22 mouse cellular contexts compared by ENCODE assay signal in the genomic region with DNA sequence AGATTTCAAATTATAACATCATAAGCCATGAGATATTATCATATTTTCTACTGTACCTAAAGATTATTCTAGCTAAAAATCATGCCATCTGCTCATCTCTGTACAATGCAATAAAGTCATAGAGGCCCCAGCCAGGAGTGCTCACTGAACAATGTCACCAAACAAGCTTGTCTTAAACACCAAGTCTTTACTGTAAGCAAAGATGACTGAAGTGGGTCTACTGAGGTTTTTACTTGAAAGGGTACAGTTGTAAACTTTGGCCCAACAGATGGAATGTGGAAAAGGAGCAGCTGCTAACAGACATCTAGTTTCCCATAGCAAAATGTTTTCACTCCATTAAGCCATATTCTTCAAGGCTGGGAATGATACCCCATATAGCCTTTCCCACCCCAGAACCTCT. TPM values are rescaled to one million over a fixed set of nuclear protein-coding genes. Genes with fewer than 3 reads are reported as not detected.
A peak's percentile ranks its signal among the peaks of the same experiment; 100 is the strongest.
DNase-seq lines count a peak whose midpoint lies in the region; ATAC-seq and TF ChIP-seq lines count a peak whose summit lies in the region.
"Had no signal": no experiment of that assay in that cellular context is flagged by ENCODE, and none has a peak within 500 bp of the region (broad histone marks: within the 10 kb centered on the region; RNA-seq: fewer than 3 reads in every experiment).

No protein-coding gene starts in this region.

- no peak overlapping the region for H3K4me2 ChIP-seq in lung, embryonic 14.5 days
- H3K4me2 ChIP-seq in lung, embryonic 16.5 days (ENCODE audit: low read depth, low read length) = no peak overlapping the region
- H3K4me2 ChIP-seq: embryonic facial prominence, embryonic 12.5 days; forebrain, embryonic 13.5 days; forebrain, embryonic 15.5 days had no signal

- H3K27ac ChIP-seq in lung, embryonic 14.5 days (ENCODE audit: low read depth) = no peak overlapping the region
- H3K27ac ChIP-seq in lung, embryonic 16.5 days (ENCODE audit: low read length) = peak overlapping the region; percentile 49; the same call in 1 of the 2 replicates
- H3K27ac ChIP-seq: embryonic facial prominence, embryonic 10.5 days; embryonic facial prominence, embryonic 12.5 days; forebrain, embryonic 13.5 days; forebrain, embryonic 15.5 days had no signal

- no peak overlapping the region for H3K4me3 ChIP-seq in lung, embryonic 14.5 days (ENCODE audit: low read depth, low read length)
- H3K4me3 ChIP-seq in lung, embryonic 16.5 days (ENCODE audit: low read length) = no peak overlapping the region
- no peak overlapping the region for H3K4me3 ChIP-seq in lung, adult 2 months (replicated peaks; ENCODE audit: extremely low read depth, low read depth, low read length)
- H3K4me3 ChIP-seq: embryonic facial prominence, embryonic 10.5 days; embryonic facial prominence, embryonic 12.5 days; forebrain, embryonic 13.5 days; forebrain, embryonic 15.5 days had no signal

- ATAC-seq in lung, embryonic 14.5 days (ENCODE audit: insufficient read depth) = peak; percentile 75
- ATAC-seq in lung, embryonic 16.5 days (ENCODE audit: low read depth) = peak; percentile 74
- ATAC-seq: activated CD4-positive, CD25-positive, alpha-beta regulatory T cell, adult 4 months; CD4-positive, CD25-positive, alpha-beta regulatory T cell, adult 4 months; forebrain, embryonic 13.5 days; forebrain, embryonic 15.5 days; Patski had no signal

- H3K9ac ChIP-seq in lung, embryonic 14.5 days = no peak overlapping the region
- no peak overlapping the region for H3K9ac ChIP-seq in lung, embryonic 16.5 days (ENCODE audit: low read length)
- H3K9ac ChIP-seq: embryonic facial prominence, embryonic 12.5 days; forebrain, embryonic 13.5 days; forebrain, embryonic 15.5 days had no signal

- no peak for TF ChIP-seq CTCF in lung, embryonic 14.5 days (IDR thresholded peaks at IDR 0.05; ENCODE audit: low read depth)
- no peak for TF ChIP-seq CTCF in lung, adult 2 months (IDR thresholded peaks at IDR 0.05; ENCODE audit: insufficient read depth, low read length)

- DNase-seq in lung, embryonic 14.5 days = peak; percentile 68
- DNase-seq in lung, postnatal 4 days = no peak
- no peak for DNase-seq in lung, adult 2 months
- DNase-seq in lung, postnatal 36 days = peak; percentile 12
- DNase-seq in lung, postnatal 14 days = no peak
- DNase-seq: adrenal gland, adult 8-10 months; adrenal gland, postnatal 14 days; B cell, adult 2 months; cerebellum, adult 11-12 months; cerebellum, adult 2 months; cerebellum, adult 9-10 months; cerebellum, postnatal 25 days had no signal

- no peak for TF ChIP-seq POLR2A in lung, adult 2 months (IDR thresholded peaks at IDR 0.05; ENCODE audit: borderline replicate concordance, extremely low read depth, low read depth, low read length)

- no peaks in the 10 kb centered on the region for H3K9me3 ChIP-seq in lung, embryonic 14.5 days (ENCODE audit: low read depth, low read length)
- no peaks in the 10 kb centered on the region for H3K9me3 ChIP-seq in lung, embryonic 16.5 days (ENCODE audit: control insufficient read depth, low read length)
- H3K9me3 ChIP-seq: embryonic facial prominence, embryonic 10.5 days; embryonic facial prominence, embryonic 12.5 days; forebrain, embryonic 13.5 days; forebrain, embryonic 15.5 days; G1E had no signal

- no peaks in the 10 kb centered on the region for H3K36me3 ChIP-seq in lung, embryonic 14.5 days (ENCODE audit: insufficient read depth)
- H3K36me3 ChIP-seq in lung, embryonic 16.5 days (ENCODE audit: control insufficient read depth, insufficient read depth, low read length) = no peaks in the 10 kb centered on the region
- H3K36me3 ChIP-seq: embryonic facial prominence, embryonic 10.5 days; embryonic facial prominence, embryonic 12.5 days; forebrain, embryonic 15.5 days; G1E had no signal

- H3K4me1 ChIP-seq in lung, embryonic 14.5 days (ENCODE audit: insufficient read depth) = 0 out of 2 replicates have a peak, but pooled peaks cover 2% of the 10 kb centered on the region
- H3K4me1 ChIP-seq in lung, embryonic 16.5 days (replicated peaks; ENCODE audit: control insufficient read depth, insufficient read depth, low read length) = 0 out of 2 replicates have a peak, but pooled peaks cover 2% of the 10 kb centered on the region
- H3K4me1 ChIP-seq in lung, adult 2 months (ENCODE audit: control insufficient read depth, insufficient read depth, low read length) = no peaks in the 10 kb centered on the region
- H3K4me1 ChIP-seq: embryonic facial prominence, embryonic 10.5 days; embryonic facial prominence, embryonic 12.5 days; forebrain, embryonic 13.5 days; forebrain, embryonic 15.5 days had no signal

- no peaks in the 10 kb centered on the region for H3K27me3 ChIP-seq in lung, embryonic 14.5 days (ENCODE audit: insufficient read depth, low read length)
- no peaks in the 10 kb centered on the region for H3K27me3 ChIP-seq in lung, embryonic 16.5 days (ENCODE audit: control insufficient read depth, insufficient read depth, low read depth, low read length)
- H3K27me3 ChIP-seq: CH12.LX; embryonic facial prominence, embryonic 12.5 days; forebrain, embryonic 13.5 days; forebrain, embryonic 15.5 days had no signal

RNA-seq across cellular contexts. Expression of gene Gucy1a1, which starts 35.9 kb away (rescaled TPM):
- 111 and 117 TPM in 2 replicates for polyA plus RNA-seq in lung, embryonic 14.5 days (2014; fragmentation: Nextera tagmentation; extraction: Ambion mirVana)
- polyA plus RNA-seq in lung, embryonic 16.5 days (2015; fragmentation: Nextera tagmentation; extraction: Ambion mirVana) = 100 and 110 TPM in 2 replicates
- polyA plus RNA-seq in lung, adult 2 months (2012; rRNA removed) = 52.2 and 81.5 TPM in 2 replicates
- polyA plus RNA-seq: G1E, Patski had no signal

Comparison
In these comparisons a context has a peak if more than half of its experiments do, and no peak if none do; other contexts are left out.
1. DNase-seq: peak in lung, embryonic 14.5 days (single experiment) and lung, postnatal 36 days (single experiment); none in lung, postnatal 4 days (0 of 2), lung, adult 2 months (single experiment) and lung, postnatal 14 days (single experiment).